Mouse (Mus musculus) left cerebral cortex, postnatal 10 days (tissue): ENCODE results near the gene Lmx1b. TPM values are rescaled to one million over a fixed set of nuclear protein-coding genes. Genes with fewer than 3 reads are reported as not detected.
A peak's percentile ranks its signal among the peaks of the same experiment; 100 is the strongest.

ENCODE experiments used
- DNase-seq, 2 experiments: peaks; one replicate each; pipeline ENCODE4 v3.0.0; 2021 to 2022; ENCODE audit warnings: low spot score in 2 of 2, mixed read lengths in 1 of 2; ENCODE audit errors: extremely low spot score in 1 of 2
- intact Hi-C: fragments of 180-260 bp; cut with DNase I; formaldehyde crosslinking; loops from one replicate; pipeline ENCODE4 v1.15.1; 2025
- total RNA-seq, 2 experiments: library from RNA; stranded (reverse); gene quantifications; 2 replicates each; pipeline ENCODE4 v1.2.3; 2021

The Lmx1b gene
- total RNA-seq, 2 experiments from 2014 or later = 0.30 to 0.32 TPM

GRCm38 (mm10) chr2:33559334-33559733 lies 81.0 kb downstream of the Lmx1b start:
- no peak for DNase-seq
- intact Hi-C loops = no loop called here

GRCm38 (mm10) chr2:33558233-33558632 lies 82.1 kb downstream of the Lmx1b start:
- peak; percentile 73 to 77 for DNase-seq
- intact Hi-C loops = loop anchor here (1.0 kb wide), 1 partner anchor 72 kb away; no protein-coding TSS in a partner anchor

GRCm38 (mm10) chr2:33555573-33555972 lies 84.7 kb downstream of the Lmx1b start:
- intact Hi-C loops = no loop called here
- DNase-seq = no peak

- DNase-seq = peak in 1 of 2 experiments; percentile 26
- intact Hi-C loops = no loop called here
Measured at GRCm38 (mm10) chr2:33552672-33553071, 87.6 kb downstream of the Lmx1b start.

- intact Hi-C loops = no loop called here
- no peak for DNase-seq
Measured at GRCm38 (mm10) chr2:33547595-33547994, 92.7 kb downstream of the Lmx1b start.

- peak; percentile 92 to 97 for DNase-seq
- intact Hi-C loops = no loop called here
Measured at GRCm38 (mm10) chr2:33546879-33547278, 93.4 kb downstream of the Lmx1b start.

- intact Hi-C loops = no loop called here
Measured at GRCm38 (mm10) chr2:33546051-33546450, 94.3 kb downstream of the Lmx1b start.

GRCm38 (mm10) chr2:33544781-33545566 lies 95.3 kb downstream of the Lmx1b start:
- intact Hi-C loops = loop anchor here (5.0 kb wide), 1 partner anchor 58 kb away; no protein-coding TSS in a partner anchor
- no peak for DNase-seq

More at GRCm38 (mm10) chr2:33546051-33546450, 94.3 kb downstream of the Lmx1b start:
- no peak for DNase-seq

- DNase-seq = peak in 1 of 2 experiments; percentile 58
- intact Hi-C loops = loop anchor here (5.0 kb wide), 1 partner anchor 57 kb away; no protein-coding TSS in a partner anchor
Measured at GRCm38 (mm10) chr2:33544203-33544762, 96.0 kb downstream of the Lmx1b start.

GRCm38 (mm10) chr2:33543429-33544202 lies 96.7 kb downstream of the Lmx1b start:
- peak; percentile 62 to 88 for DNase-seq
- intact Hi-C loops = loop anchor here (5.0 kb wide), 1 partner anchor 56 kb away; no protein-coding TSS in a partner anchor

GRCm38 (mm10) chr2:33542696-33543428 lies 97.4 kb downstream of the Lmx1b start:
- peak; percentile 63 to 75 for DNase-seq
- intact Hi-C loops = loop anchor here (5.0 kb wide), 1 partner anchor 56 kb away; no protein-coding TSS in a partner anchor

- DNase-seq = no peak
- intact Hi-C loops = no loop called here
Measured at GRCm38 (mm10) chr2:33525274-33526055, 114.8 kb downstream of the Lmx1b start.

GRCm38 (mm10) chr2:33515856-33516255 lies 124.5 kb downstream of the Lmx1b start:
- no peak for DNase-seq
- intact Hi-C loops = no loop called here

- intact Hi-C loops = no loop called here
Measured at GRCm38 (mm10) chr2:33515431-33515830, 124.9 kb downstream of the Lmx1b start.

More at GRCm38 (mm10) chr2:33515431-33515830, 124.9 kb downstream of the Lmx1b start:
- no peak for DNase-seq
